Mouse (Mus musculus): ENCODE measurements at regions not wholly inside any gene's neighbourhood (a gene's known extent, or its start where the extent isn't known, plus 50 kb on each side); places are given as distances from the start of the nearest gene placed in this dataset.

DNA sequence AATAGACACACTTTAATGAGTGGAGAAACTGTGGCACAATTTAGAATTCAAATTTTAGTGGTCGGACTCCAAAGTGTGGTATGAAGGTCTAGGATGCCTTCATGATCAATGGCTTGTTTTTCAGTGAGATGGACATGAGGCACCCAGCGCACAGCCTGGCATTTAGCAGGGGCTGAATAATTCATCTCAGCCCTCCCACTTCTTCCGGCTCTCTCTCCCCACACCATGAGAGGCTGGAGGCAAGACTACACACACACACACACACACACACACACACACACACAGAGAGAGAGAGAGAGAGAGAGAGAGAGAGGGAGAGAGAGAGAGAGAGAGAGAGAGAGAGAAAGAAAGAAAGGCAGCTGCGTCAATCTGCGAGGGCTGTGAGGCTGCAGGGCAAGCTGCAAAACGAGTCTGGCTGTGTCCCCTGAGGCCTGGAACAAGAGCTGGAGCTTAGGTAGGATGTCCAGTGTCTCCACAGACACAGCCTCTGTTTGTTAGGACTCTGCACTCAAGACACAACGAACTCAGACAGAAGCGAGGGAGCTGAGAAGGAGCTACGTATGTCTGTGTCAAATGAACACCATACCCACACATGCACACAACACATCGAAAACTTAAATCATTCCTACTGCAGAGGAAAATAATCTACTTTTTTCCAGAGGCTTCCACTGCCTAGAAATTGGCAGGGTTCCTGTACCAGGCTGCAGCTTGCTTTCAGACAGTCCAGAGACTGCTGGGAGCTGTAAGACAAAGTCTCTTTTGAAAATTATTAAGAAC is 295.8 kb downstream of the Gm11361 start:
- H3K27me3 ChIP-seq (ENCODE audit: insufficient read depth, low read length) = no peaks in the 10 kb centered on the region
- H3K9me3 ChIP-seq (ENCODE audit: low read length) = no peaks in the 10 kb centered on the region
- no peak overlapping the region for H3K4me2 ChIP-seq (ENCODE audit: low read depth, low read length, poor library complexity, severe bottlenecking)
- H3K4me1 ChIP-seq (ENCODE audit: insufficient read depth, low read length) = peaks cover 7% of the 10 kb centered on the region; the same call in 1 of the 2 replicates
- 0 out of 2 replicates have a peak overlapping the region, but pooled peaks have one; percentile 24 for H3K9ac ChIP-seq (replicated peaks; ENCODE audit: low read length, poor library complexity, severe bottlenecking)
- H3K27ac ChIP-seq (ENCODE audit: low read depth, low read length) = peak overlapping the region; percentile 43; the same call in 1 of the 2 replicates
- no peak overlapping the region for H3K4me3 ChIP-seq (ENCODE audit: low read depth, low read length)
- H3K36me3 ChIP-seq (ENCODE audit: insufficient read depth, low read length) = no peaks in the 10 kb centered on the region
- TF ChIP-seq CTCF (IDR thresholded peaks at IDR 0.05) = no peak
- peak; percentile 68 for ATAC-seq (ENCODE audit: low FRiP score)
- peak; percentile 58 for DNase-seq (ENCODE audit: low spot score)
- 27% methylated on average over 10 of the region's 10 CpGs for WGBS

DNA sequence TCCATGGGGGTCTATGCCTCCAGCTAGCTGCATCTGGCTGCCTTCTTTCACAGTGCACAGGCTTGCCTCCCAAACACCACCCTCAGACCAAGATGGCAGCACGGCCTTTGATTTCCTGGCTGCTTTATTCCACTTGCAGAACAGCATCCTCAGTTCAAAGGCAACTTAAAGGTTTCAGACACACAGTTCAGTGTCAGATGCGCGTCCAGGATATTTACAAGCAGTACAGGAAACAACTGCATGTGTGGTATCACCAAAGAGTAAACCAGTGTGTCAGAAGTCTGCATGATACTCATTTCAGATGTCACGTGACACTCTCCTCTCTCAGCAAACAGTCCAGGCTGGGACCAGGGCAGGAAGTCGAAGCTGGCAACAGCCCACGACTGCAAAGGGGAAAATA is 294.2 kb downstream of the Gm11361 start:
- no peaks in the 10 kb centered on the region for H3K36me3 ChIP-seq (ENCODE audit: insufficient read depth, low read length)
- DNase-seq (ENCODE audit: low spot score) = no peak
- no peak overlapping the region for H3K4me3 ChIP-seq (ENCODE audit: low read depth, low read length)
- H3K4me1 ChIP-seq (ENCODE audit: insufficient read depth, low read length) = peaks cover 7% of the 10 kb centered on the region; the same call in 1 of the 2 replicates
- no peak for ATAC-seq (ENCODE audit: low FRiP score)
- 80% methylated on average over 6 of the region's 6 CpGs for WGBS
- TF ChIP-seq CTCF (IDR thresholded peaks at IDR 0.05) = no peak
- no peak overlapping the region for H3K27ac ChIP-seq (ENCODE audit: low read depth, low read length)
- no peak overlapping the region for H3K4me2 ChIP-seq (ENCODE audit: low read depth, low read length, poor library complexity, severe bottlenecking)
- H3K9ac ChIP-seq (replicated peaks; ENCODE audit: low read length, poor library complexity, severe bottlenecking) = no peak overlapping the region
- H3K27me3 ChIP-seq (ENCODE audit: insufficient read depth, low read length) = no peaks in the 10 kb centered on the region
- H3K9me3 ChIP-seq (ENCODE audit: low read length) = no peaks in the 10 kb centered on the region

GRCm38 (mm10) chr13:28545797-28546196 is 288.5 kb downstream of the Gm11361 start:
- ATAC-seq (ENCODE audit: low FRiP score) (no peak), DNase-seq (ENCODE audit: low spot score) (no peak)
- Histone ChIP-seq H3K9me3 (ENCODE audit: low read length) (no peaks in the 10 kb centered on the region), H3K27me3 (ENCODE audit: insufficient read depth, low read length) (no peaks in the 10 kb centered on the region), H3K4me2 (ENCODE audit: low read depth, low read length, poor library complexity, severe bottlenecking) (no peak overlapping the region), H3K9ac (replicated peaks; ENCODE audit: low read length, poor library complexity, severe bottlenecking) (no peak overlapping the region), H3K4me3 (ENCODE audit: low read depth, low read length) (no peak overlapping the region), H3K4me1 (ENCODE audit: insufficient read depth, low read length) (peaks cover 13% of the 10 kb centered on the region; the same call in 1 of the 2 replicates), H3K36me3 (ENCODE audit: insufficient read depth, low read length) (no peaks in the 10 kb centered on the region), H3K27ac (ENCODE audit: low read depth, low read length) (peak overlapping the region; percentile 32; the same call in 1 of the 2 replicates)
- no peak for TF ChIP-seq CTCF (IDR thresholded peaks at IDR 0.05)
- WGBS = 89% methylated on average over 1 of the region's 1 CpGs

DNA sequence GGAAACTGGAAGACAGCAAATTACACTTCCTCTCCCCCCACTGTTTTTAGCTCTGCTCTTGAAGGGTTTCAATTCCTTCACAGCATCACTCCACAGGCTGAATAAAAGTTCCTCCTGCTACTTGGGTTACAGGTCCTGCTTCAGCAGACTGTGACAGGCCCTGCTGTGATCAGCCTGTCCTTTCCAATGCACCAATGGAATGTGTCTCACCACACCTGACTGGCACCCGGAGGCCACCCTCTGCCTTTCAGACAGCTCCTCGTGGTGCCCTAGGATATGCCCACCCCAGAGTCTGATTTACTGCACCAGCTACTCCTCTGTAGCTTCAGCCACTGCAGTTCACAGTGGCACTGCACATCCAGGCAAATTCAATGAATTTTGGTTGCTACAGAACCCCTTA is 288.0 kb downstream of the Gm11361 start:
- WGBS = 32% methylated on average over 2 of the region's 2 CpGs
- H3K4me1 ChIP-seq (ENCODE audit: insufficient read depth, low read length) = peaks cover 13% of the 10 kb centered on the region; the same call in 1 of the 2 replicates
- no peak overlapping the region for H3K4me3 ChIP-seq (ENCODE audit: low read depth, low read length)
- no peaks in the 10 kb centered on the region for H3K9me3 ChIP-seq (ENCODE audit: low read length)
- no peak overlapping the region for H3K4me2 ChIP-seq (ENCODE audit: low read depth, low read length, poor library complexity, severe bottlenecking)
- TF ChIP-seq CTCF (IDR thresholded peaks at IDR 0.05) = no peak
- no peak for DNase-seq (ENCODE audit: low spot score)
- ATAC-seq (ENCODE audit: low FRiP score) = no peak
- H3K36me3 ChIP-seq (ENCODE audit: insufficient read depth, low read length) = no peaks in the 10 kb centered on the region
- no peaks in the 10 kb centered on the region for H3K27me3 ChIP-seq (ENCODE audit: insufficient read depth, low read length)
- peak overlapping the region; percentile 32; the same call in 1 of the 2 replicates for H3K27ac ChIP-seq (ENCODE audit: low read depth, low read length)
- H3K9ac ChIP-seq (replicated peaks; ENCODE audit: low read length, poor library complexity, severe bottlenecking) = no peak overlapping the region

DNA sequence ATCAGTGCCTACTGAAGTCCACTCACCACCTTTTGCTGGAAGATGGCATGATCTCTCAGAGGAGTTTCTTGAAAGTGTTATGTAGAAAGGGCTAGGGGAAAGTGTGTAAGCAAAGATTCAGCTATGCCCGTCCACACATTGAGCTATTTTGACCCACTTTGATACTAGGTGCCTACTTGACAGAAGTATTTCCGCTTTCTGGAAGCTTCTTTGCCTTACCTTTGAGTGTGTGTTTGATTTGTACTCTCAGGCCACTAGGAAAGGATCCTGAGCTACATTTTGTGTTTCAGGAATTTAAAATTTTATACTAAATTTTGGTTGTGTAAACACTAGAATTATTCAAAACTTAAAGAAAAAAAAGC is 287.5 kb downstream of the Gm11361 start:
- Histone ChIP-seq H3K4me2 (ENCODE audit: low read depth, low read length, poor library complexity, severe bottlenecking) (peak overlapping the region; percentile 44), H3K27me3 (ENCODE audit: insufficient read depth, low read length) (no peaks in the 10 kb centered on the region), H3K9me3 (ENCODE audit: low read length) (no peaks in the 10 kb centered on the region), H3K36me3 (ENCODE audit: insufficient read depth, low read length) (no peaks in the 10 kb centered on the region), H3K4me3 (ENCODE audit: low read depth, low read length) (no peak overlapping the region), H3K4me1 (ENCODE audit: insufficient read depth, low read length) (peaks cover 13% of the 10 kb centered on the region; the same call in 1 of the 2 replicates), H3K27ac (ENCODE audit: low read depth, low read length) (0 out of 2 replicates have a peak overlapping the region, but pooled peaks have one; percentile 32), H3K9ac (replicated peaks; ENCODE audit: low read length, poor library complexity, severe bottlenecking) (no peak overlapping the region; the same call in 1 of the 2 replicates)
- DNase-seq (ENCODE audit: low spot score) (no peak), ATAC-seq (ENCODE audit: low FRiP score) (no peak)
- no peak for TF ChIP-seq CTCF (IDR thresholded peaks at IDR 0.05)
- WGBS = 59% methylated on average over 2 of the region's 2 CpGs

Data from midbrain, postnatal 0 days (tissue).